Mouse (Mus musculus): Measurements from ENCODE around the gene Fmo2.
A peak's percentile ranks its signal among the peaks of the same experiment; 100 is the strongest.

Gene Fmo2

GRCm38 (mm10) chr1:162897838-162898811 is at the start of gene Fmo2:
Fmo2 (minus strand) TSS chr1:162898726.
- DNase-seq (ENCODE audit: low read depth, low spot score) = no peak

DNA sequence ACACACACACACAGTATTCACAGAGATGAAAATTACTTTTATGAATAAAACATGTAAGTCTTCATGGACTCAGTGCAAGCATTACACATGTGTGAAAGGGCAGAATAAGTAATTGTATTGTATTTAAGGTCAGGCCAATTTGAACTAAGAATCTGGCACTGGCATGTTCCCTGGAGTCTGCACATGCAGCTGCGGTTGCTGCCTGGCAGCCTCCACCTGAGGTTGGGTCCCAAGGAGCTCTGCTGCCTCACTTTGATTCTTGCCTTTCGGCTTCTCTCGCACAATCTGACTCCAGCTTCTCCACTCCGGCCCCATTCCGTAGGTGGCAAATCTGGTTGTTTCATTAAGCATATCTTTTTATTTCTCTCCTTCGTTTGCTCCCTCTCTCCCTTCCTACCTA is 49.4 kb upstream of the Fmo2 start:
- DNase-seq (ENCODE audit: low read depth, low spot score) = no peak

- no peak for DNase-seq (ENCODE audit: low read depth, low spot score)
These were observed 48.5 kb upstream of the Fmo2 start for GRCm38 (mm10) chr1:162946837-162947558.

DNA sequence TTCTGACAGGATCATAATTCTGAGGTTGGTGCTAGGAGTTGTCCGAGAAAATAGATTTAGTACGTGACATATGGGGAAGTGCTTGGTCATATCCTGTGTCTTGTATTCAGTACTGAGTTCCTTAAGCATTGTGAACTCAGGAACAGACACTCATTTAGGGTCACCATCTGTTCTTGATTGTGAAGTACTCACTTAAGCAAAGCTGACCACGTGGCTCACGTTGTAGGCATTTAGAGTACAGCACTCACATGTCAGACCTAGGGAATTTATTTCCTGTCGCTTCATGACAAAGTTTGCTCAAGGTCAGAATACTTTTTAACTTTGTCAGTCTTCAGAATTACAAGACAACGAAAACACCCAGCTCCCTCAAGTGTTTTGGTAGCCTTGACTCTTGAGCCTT is 45.2 kb upstream of the Fmo2 start:
- DNase-seq (ENCODE audit: low read depth, low spot score) = no peak

- no peak for DNase-seq (ENCODE audit: low read depth, low spot score)
These were observed 40.3 kb upstream of the Fmo2 start for GRCm38 (mm10) chr1:162938696-162939351.

DNA sequence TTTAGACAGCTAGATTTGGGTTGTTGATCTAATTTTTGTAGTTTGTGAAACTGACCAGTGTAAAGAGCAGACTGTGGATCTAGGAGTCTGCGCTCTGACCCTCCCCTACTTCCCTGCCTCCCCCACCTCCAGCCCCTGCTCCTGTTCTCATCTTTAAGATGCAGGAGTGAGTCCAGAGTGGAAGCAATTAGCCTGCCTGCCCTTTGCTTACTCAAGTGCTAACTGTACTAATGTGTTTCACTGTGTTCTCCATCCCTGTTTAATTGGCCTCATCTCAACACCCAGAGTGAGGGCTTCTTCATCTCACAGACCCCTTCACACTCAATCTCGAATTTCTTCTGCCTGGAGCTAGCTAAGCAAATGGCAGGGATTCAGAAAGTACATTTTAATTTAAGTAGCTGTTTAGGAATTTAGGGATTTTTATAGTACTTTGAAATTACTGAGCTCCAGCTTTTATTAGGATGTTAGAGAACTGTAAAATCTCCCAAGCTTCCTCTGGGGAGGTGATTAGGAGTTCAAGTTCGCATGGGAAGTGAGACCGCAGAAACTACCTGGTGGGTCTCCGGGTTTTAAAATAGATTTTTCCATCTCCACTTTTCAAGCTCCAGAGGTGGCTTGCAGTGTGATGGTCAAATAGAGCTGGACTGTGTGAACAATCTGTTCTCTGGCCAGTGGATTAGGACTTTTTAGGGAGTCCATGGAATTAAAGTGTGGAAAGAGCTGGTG is 39.6 kb upstream of the Fmo2 start:
- DNase-seq (ENCODE audit: low read depth, low spot score) = no peak

DNA sequence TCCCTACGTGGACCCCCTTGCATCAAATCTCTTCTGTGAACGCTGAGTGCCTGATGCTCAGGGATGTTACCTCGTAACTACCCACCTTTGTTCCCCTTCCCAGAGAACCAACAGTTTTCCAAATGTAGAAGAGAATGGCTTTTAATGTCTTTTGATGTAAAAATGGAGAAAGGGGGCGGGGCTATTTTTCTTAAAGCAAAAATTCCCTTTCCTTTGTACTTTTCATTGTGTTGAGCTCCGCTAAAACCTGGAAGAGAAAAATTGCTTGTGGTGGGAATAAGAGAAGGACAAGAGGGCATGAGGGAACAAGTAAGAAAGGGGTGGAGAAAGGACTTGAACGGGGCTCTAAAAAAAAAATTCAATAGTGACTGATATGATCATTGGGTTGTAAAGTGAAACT is 38.9 kb upstream of the Fmo2 start, which contains the start of gene Fmo6:
Gene Fmo6, minus strand, starts transcription at position 101 of the 400 bp plus-strand sequence.
- no peak for DNase-seq (ENCODE audit: low read depth, low spot score)

GRCm38 (mm10) chr1:162934374-162935012 is 36.0 kb upstream of the Fmo2 start:
- DNase-seq (ENCODE audit: low read depth, low spot score) = no peak

- DNase-seq (ENCODE audit: low read depth, low spot score) = no peak
These were observed 33.9 kb upstream of the Fmo2 start for GRCm38 (mm10) chr1:162932386-162932785.

DNA sequence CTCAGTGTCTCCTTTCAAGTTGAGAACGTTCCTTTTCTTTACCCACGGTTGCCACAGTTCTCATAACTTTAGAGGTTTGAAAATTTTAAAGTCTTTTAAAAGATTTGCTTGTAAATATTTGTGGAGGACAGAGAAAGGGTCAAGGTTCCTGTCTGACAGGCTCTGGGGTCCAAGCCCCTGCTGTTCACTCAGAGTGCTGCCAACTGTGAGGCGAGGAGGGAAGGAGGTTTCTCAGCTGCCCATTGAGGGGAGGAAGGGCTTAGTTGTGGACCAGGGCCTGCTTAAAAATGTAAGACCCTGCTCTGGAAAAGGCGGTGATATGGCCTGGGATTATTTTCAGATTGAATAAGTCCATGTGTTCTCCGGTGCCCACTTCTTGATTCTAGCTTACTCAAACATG is 33.4 kb upstream of the Fmo2 start:
- no peak for DNase-seq (ENCODE audit: low read depth, low spot score)

DNA sequence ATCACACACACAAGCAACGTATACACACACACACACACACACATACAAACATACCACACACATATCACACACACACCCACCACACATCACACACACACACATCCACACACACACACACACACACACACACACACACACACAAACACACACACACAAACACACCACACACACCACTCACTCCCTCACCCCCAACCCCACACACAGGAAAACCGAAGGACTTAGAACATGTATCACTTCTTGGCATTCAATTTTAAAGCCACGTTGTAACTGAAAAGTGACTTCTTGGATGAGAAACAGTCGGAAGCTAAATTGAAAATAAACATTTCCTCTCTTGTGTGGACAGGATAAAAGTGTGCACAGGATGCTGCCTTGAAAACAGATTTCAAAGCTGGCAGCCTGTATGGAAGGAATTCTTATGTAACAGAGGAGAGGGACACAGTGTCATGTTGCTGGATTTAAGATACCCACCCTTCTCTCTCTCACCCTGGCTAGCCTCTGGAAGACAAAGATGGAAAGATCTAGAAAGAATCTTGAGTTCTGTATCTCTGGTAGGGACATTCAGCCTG is 32.9 kb upstream of the Fmo2 start:
- no peak for DNase-seq (ENCODE audit: low read depth, low spot score)

- DNase-seq (ENCODE audit: low read depth, low spot score) = no peak
These were observed 32.1 kb upstream of the Fmo2 start for GRCm38 (mm10) chr1:162930631-162931030.

GRCm38 (mm10) chr1:162929146-162929545 is 30.6 kb upstream of the Fmo2 start:
- DNase-seq (ENCODE audit: low read depth, low spot score) = no peak

DNA sequence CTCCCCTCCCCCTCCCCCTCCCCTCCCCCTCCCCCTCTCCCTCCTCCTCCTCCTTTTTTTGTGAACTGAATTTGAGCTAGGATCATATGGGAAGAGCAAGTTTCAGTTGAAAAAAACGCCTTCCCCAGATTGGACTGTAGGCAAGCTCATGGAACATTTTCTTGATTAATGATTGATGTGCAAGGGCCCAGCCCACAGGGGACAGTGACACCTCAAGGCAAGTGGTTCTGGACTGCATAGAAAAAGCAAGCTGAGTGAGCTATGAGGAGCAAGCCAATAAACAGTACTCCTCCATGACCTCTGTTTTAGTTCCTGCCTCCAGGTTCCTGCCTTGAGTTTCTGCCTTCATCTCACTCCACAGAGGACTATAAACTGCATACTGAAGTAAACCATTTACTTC is 26.6 kb upstream of the Fmo2 start:
- no peak for DNase-seq (ENCODE audit: low read depth, low spot score)

GRCm38 (mm10) chr1:162916661-162917060 is 18.1 kb upstream of the Fmo2 start:
- no peak for DNase-seq (ENCODE audit: low read depth, low spot score)

DNA sequence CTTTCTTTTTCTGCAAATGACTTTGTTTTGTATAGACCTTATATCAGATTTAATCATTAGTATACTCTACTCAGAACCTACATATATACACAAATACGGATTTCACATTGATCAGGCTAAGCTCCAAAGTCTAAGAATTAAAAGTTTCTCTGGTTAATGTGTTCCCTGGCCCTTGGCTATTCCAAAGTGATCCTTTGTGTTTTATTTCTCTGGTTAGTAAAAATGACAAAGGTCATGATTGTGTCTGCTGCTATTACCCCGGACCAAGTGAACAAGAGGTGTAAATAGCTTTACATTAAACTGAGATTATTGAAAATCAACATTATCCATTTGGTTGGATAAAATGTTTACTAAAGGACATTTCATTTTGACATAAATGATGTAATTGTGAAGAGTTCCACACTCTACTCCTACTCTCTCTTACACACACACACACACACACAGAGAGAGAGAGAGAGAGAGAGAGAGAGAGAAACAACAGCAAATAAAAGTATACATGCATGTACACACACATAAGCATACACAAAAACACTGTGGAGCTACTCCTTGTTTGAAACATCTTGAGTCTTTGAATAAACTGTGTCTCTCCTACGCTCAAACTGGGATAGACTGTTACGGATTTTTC is 16.5 kb upstream of the Fmo2 start:
- no peak for DNase-seq (ENCODE audit: low read depth, low spot score)

GRCm38 (mm10) chr1:162912085-162912484 is 13.6 kb upstream of the Fmo2 start:
- DNase-seq (ENCODE audit: low read depth, low spot score) = no peak

DNA sequence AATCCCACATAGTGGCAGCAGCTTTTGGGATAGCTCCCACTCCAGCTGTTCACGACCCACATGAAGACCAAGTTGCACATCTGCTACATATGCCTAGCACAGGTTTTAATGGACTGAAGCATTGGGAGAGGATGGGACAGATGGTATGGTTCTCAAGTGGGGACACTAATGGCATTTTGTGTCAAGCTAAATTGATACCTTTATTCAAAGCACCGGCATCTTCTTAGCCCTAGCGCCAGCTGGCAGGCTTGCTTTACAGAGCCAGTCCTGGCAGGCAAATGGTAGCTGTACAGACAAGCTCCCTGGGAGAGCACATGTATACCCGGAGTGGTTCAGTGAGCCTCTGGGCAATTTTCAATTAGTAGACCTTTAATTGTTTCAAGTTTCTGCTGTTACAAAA is 3.4 kb upstream of the Fmo2 start:
- no peak for DNase-seq (ENCODE audit: low read depth, low spot score)

DNA sequence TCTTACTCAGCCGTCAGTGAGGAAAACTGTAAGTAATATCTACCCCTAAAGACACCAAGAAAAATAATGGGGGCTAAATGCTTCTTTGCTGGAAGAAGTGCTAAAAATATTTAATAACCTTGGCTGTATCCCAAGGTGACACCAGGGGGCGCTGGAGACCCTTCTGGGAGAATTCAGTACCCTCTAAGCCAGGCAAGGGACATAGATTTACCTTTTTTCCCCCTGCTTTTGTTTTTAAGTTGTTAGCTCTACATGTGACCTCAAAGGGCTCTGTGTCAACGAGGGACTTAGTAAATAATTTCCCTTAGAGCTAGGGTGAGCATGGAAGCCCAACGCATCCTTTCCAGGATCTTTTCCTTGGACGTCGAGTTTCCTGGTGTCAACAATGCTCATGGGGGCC is 2.6 kb downstream of the Fmo2 start:
- DNase-seq (ENCODE audit: low read depth, low spot score) = peak; percentile 41

DNA sequence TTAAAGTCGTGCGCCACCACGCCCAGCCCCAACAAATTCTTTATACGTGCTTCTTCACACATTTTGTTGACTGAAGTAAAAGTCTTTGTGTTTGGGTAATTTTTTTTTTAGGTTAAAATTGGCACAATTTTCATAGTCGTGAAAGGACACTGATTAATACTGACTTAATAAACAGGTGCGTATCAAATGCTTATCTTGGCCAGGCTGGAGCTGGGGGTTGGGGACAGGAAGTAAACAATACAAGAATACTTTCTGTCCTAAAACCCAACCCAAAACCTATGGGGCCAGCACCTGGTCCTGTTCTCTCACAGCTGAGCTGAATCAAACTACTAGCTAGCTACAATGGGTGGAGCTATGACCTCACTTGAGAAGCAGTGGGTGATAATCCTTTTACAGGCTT is 5.5 kb downstream of the Fmo2 start:
- no peak for DNase-seq (ENCODE audit: low read depth, low spot score)
